Comparison of ENCODE assay signal across 13 mouse cellular contexts in genomic region chr14:54932645-54933150, GRCm38 (mm10). TPM values are rescaled to one million over a fixed set of nuclear protein-coding genes. Genes with fewer than 3 reads are reported as not detected.
DNase-seq lines count a peak whose midpoint lies in the region; ATAC-seq lines count a peak whose summit lies in the region.
"Had no signal": no experiment of that assay in that cellular context is flagged by ENCODE, and none has a peak within 500 bp of the region (broad histone marks: within the 10 kb centered on the region; RNA-seq: fewer than 3 reads in every experiment).

Gene Il25 (plus strand): TSS chr14:54932695.

- H3K9me3 ChIP-seq in forebrain, embryonic 14.5 days (replicated peaks; ENCODE audit: control insufficient read depth, low read length): no peaks in the 10 kb centered on the region
- no peaks in the 10 kb centered on the region for H3K9me3 ChIP-seq in forebrain, embryonic 12.5 days
- H3K9me3 ChIP-seq in midbrain, embryonic 14.5 days (ENCODE audit: control insufficient read depth, low read length): no peaks in the 10 kb centered on the region
- H3K9me3 ChIP-seq in midbrain, embryonic 11.5 days (ENCODE audit: control insufficient read depth, low read length): no peaks in the 10 kb centered on the region
- no peaks in the 10 kb centered on the region for H3K9me3 ChIP-seq in hindbrain, embryonic 13.5 days
- no peaks in the 10 kb centered on the region for H3K9me3 ChIP-seq in neural tube, embryonic 14.5 days (ENCODE audit: control insufficient read depth, low read length)
- H3K9me3 ChIP-seq: G1E; heart, embryonic 10.5 days had no signal

- no peak for ATAC-seq in forebrain, embryonic 14.5 days
- ATAC-seq in forebrain, embryonic 12.5 days (ENCODE audit: low FRiP score): no peak
- no peak for ATAC-seq in midbrain, embryonic 14.5 days (ENCODE audit: low FRiP score, low TSS enrichment)
- ATAC-seq in midbrain, embryonic 11.5 days (ENCODE audit: low FRiP score): no peak
- no peak for ATAC-seq in hindbrain, embryonic 13.5 days (ENCODE audit: low FRiP score)
- ATAC-seq in neural tube, embryonic 14.5 days (ENCODE audit: low read depth): peak; percentile 38; the same call in 1 of the 2 replicates

- no peak within 1 kb of the TSS for H3K27ac ChIP-seq in forebrain, embryonic 14.5 days (ENCODE audit: low read depth, low read length)
- no peak within 1 kb of the TSS for H3K27ac ChIP-seq in forebrain, embryonic 12.5 days
- H3K27ac ChIP-seq in midbrain, embryonic 14.5 days (replicated peaks; ENCODE audit: low read depth, low read length): no peak within 1 kb of the TSS
- H3K27ac ChIP-seq in midbrain, embryonic 11.5 days (ENCODE audit: low read depth, low read length): no peak within 1 kb of the TSS
- no peak within 1 kb of the TSS for H3K27ac ChIP-seq in hindbrain, embryonic 13.5 days
- no peak within 1 kb of the TSS for H3K27ac ChIP-seq in neural tube, embryonic 14.5 days (ENCODE audit: low read depth, low read length)
- H3K27ac ChIP-seq: heart, embryonic 10.5 days had no signal

- no peak within 1 kb of the TSS for H3K4me2 ChIP-seq in forebrain, embryonic 14.5 days (ENCODE audit: low read length)
- no peak within 1 kb of the TSS for H3K4me2 ChIP-seq in forebrain, embryonic 12.5 days
- no peak within 1 kb of the TSS for H3K4me2 ChIP-seq in midbrain, embryonic 14.5 days (ENCODE audit: low read length)
- no peak within 1 kb of the TSS for H3K4me2 ChIP-seq in midbrain, embryonic 11.5 days
- peak within 1 kb of the TSS; percentile 23 for H3K4me2 ChIP-seq in hindbrain, embryonic 13.5 days
- H3K4me2 ChIP-seq in neural tube, embryonic 14.5 days (ENCODE audit: low read depth, low read length): no peak within 1 kb of the TSS

- H3K36me3 ChIP-seq in forebrain, embryonic 14.5 days (ENCODE audit: control insufficient read depth, insufficient read depth, low read length): no peaks in the 10 kb centered on the region
- H3K36me3 ChIP-seq in forebrain, embryonic 12.5 days (replicated peaks): no peaks in the 10 kb centered on the region
- no peaks in the 10 kb centered on the region for H3K36me3 ChIP-seq in midbrain, embryonic 14.5 days (ENCODE audit: control insufficient read depth, insufficient read depth, low read length)
- H3K36me3 ChIP-seq in midbrain, embryonic 11.5 days (ENCODE audit: control insufficient read depth, insufficient read depth, low read length): no peaks in the 10 kb centered on the region
- no peaks in the 10 kb centered on the region for H3K36me3 ChIP-seq in hindbrain, embryonic 13.5 days
- no peaks in the 10 kb centered on the region for H3K36me3 ChIP-seq in neural tube, embryonic 14.5 days (ENCODE audit: control insufficient read depth, insufficient read depth, low read length)
- H3K36me3 ChIP-seq: G1E; heart, embryonic 10.5 days had no signal

- H3K27me3 ChIP-seq in forebrain, embryonic 14.5 days (replicated peaks; ENCODE audit: control insufficient read depth, insufficient read depth, low read length): no peaks in the 10 kb centered on the region
- 0 out of 2 replicates have a peak, but pooled peaks cover 3% of the 10 kb centered on the region for H3K27me3 ChIP-seq in forebrain, embryonic 12.5 days
- no peaks in the 10 kb centered on the region for H3K27me3 ChIP-seq in midbrain, embryonic 14.5 days (ENCODE audit: control insufficient read depth, insufficient read depth, low read length)
- H3K27me3 ChIP-seq in midbrain, embryonic 11.5 days (ENCODE audit: control insufficient read depth, insufficient read depth, low read length): no peaks in the 10 kb centered on the region
- H3K27me3 ChIP-seq in hindbrain, embryonic 13.5 days: peaks cover 10% of the 10 kb centered on the region; the same call in 1 of the 2 replicates
- no peaks in the 10 kb centered on the region for H3K27me3 ChIP-seq in neural tube, embryonic 14.5 days (ENCODE audit: control insufficient read depth, insufficient read depth, low read length)

- H3K9ac ChIP-seq in forebrain, embryonic 14.5 days (ENCODE audit: low read length): 0 out of 2 replicates have a peak within 1 kb of the TSS, but pooled peaks have one; percentile 13
- no peak within 1 kb of the TSS for H3K9ac ChIP-seq in forebrain, embryonic 12.5 days
- H3K9ac ChIP-seq in midbrain, embryonic 14.5 days (replicated peaks; ENCODE audit: low read length): no peak within 1 kb of the TSS
- no peak within 1 kb of the TSS for H3K9ac ChIP-seq in midbrain, embryonic 11.5 days (ENCODE audit: low read length)
- peak within 1 kb of the TSS; percentile 26; the same call in 1 of the 2 replicates for H3K9ac ChIP-seq in hindbrain, embryonic 13.5 days
- no peak within 1 kb of the TSS for H3K9ac ChIP-seq in neural tube, embryonic 14.5 days (replicated peaks; ENCODE audit: low read depth, low read length)

- peaks cover 5% of the 10 kb centered on the region; the same call in 1 of the 2 replicates for H3K4me1 ChIP-seq in forebrain, embryonic 14.5 days (ENCODE audit: control insufficient read depth, insufficient read depth, low read length)
- H3K4me1 ChIP-seq in forebrain, embryonic 12.5 days: peaks cover 14% of the 10 kb centered on the region
- peaks cover 17% of the 10 kb centered on the region for H3K4me1 ChIP-seq in midbrain, embryonic 14.5 days (ENCODE audit: control insufficient read depth, insufficient read depth, low read length)
- peaks cover under 1% of the 10 kb centered on the region; the same call in 1 of the 2 replicates for H3K4me1 ChIP-seq in midbrain, embryonic 11.5 days (ENCODE audit: control insufficient read depth, insufficient read depth, low read length)
- H3K4me1 ChIP-seq in hindbrain, embryonic 13.5 days (replicated peaks): peaks cover 32% of the 10 kb centered on the region
- 0 out of 2 replicates have a peak, but pooled peaks cover 7% of the 10 kb centered on the region for H3K4me1 ChIP-seq in neural tube, embryonic 14.5 days (ENCODE audit: control insufficient read depth, insufficient read depth, low read length)

- peak; percentile 25 for DNase-seq in forebrain, embryonic 14.5 days (ENCODE audit: low spot score)
- DNase-seq in midbrain, embryonic 14.5 days: peak; percentile 32
- no peak for DNase-seq in midbrain, embryonic 11.5 days (ENCODE audit: low spot score, missing footprints)
- DNase-seq in spleen, postnatal 36 days (ENCODE audit: low spot score in 2 of 2): no peak
- DNase-seq in cerebellum, adult 9-10 months: no peak
- DNase-seq: gastrocnemius, postnatal 10 days; thymus, postnatal 36 days had no signal

- WGBS in forebrain, embryonic 14.5 days: 34% methylated on average over 6 of the region's 6 CpGs
- 41% methylated on average over 6 of the region's 6 CpGs for WGBS in forebrain, embryonic 12.5 days
- 29% methylated on average over 6 of the region's 6 CpGs for WGBS in midbrain, embryonic 14.5 days
- 40% methylated on average over 6 of the region's 6 CpGs for WGBS in midbrain, embryonic 11.5 days
- 24% methylated on average over 6 of the region's 6 CpGs for WGBS in hindbrain, embryonic 13.5 days
- 22% methylated on average over 6 of the region's 6 CpGs for WGBS in neural tube, embryonic 14.5 days

- H3K4me3 ChIP-seq in forebrain, embryonic 14.5 days (ENCODE audit: low read depth, low read length): no peak within 1 kb of the TSS
- no peak within 1 kb of the TSS for H3K4me3 ChIP-seq in forebrain, embryonic 12.5 days (replicated peaks)
- H3K4me3 ChIP-seq in midbrain, embryonic 14.5 days (replicated peaks; ENCODE audit: low read depth, low read length): no peak within 1 kb of the TSS
- H3K4me3 ChIP-seq in midbrain, embryonic 11.5 days (ENCODE audit: low read depth, low read length): no peak within 1 kb of the TSS
- no peak within 1 kb of the TSS for H3K4me3 ChIP-seq in hindbrain, embryonic 13.5 days
- H3K4me3 ChIP-seq in neural tube, embryonic 14.5 days (ENCODE audit: low read depth, low read length): no peak within 1 kb of the TSS
- H3K4me3 ChIP-seq: heart, embryonic 10.5 days had no signal

RNA-seq across cellular contexts. Expression of gene Il25, which starts in this region (rescaled TPM):
- 0.38 and 0.48 TPM in 2 replicates for polyA plus RNA-seq in forebrain, embryonic 14.5 days (2014; fragmentation: Nextera tagmentation; extraction: Ambion mirVana)
- not detected in 2 replicates for polyA plus RNA-seq in forebrain, embryonic 12.5 days (2016; fragmentation: Nextera tagmentation; extraction: Ambion mirVana)
- not detected in 2 replicates for polyA plus RNA-seq in midbrain, embryonic 14.5 days (2014; fragmentation: Nextera tagmentation; extraction: Ambion mirVana)
- not detected in 2 replicates for polyA plus RNA-seq in midbrain, embryonic 11.5 days (2014; fragmentation: Nextera tagmentation; extraction: Ambion mirVana)
- 0.38 and 0.83 TPM in 2 replicates for polyA plus RNA-seq in hindbrain, embryonic 13.5 days (2015; fragmentation: Nextera tagmentation; extraction: Ambion mirVana)
- polyA plus RNA-seq in neural tube, embryonic 14.5 days (2014; fragmentation: Nextera tagmentation; extraction: Ambion mirVana): 0.39 and 0.76 TPM in 2 replicates
- polyA plus RNA-seq: G1E; heart, embryonic 10.5 days; limb, embryonic 11.5 days had no signal

Comparison
In these comparisons a context has a peak if more than half of its experiments do, and no peak if none do; other contexts are left out.
1. Peak in DNase-seq and H3K9ac ChIP-seq in forebrain, embryonic 14.5 days; RNA of the gene not detected or under 1 TPM.
2. Peak in DNase-seq in midbrain, embryonic 14.5 days; RNA of the gene not detected or under 1 TPM.
3. Peak in ATAC-seq in neural tube, embryonic 14.5 days; RNA of the gene not detected or under 1 TPM.